Mouse (Mus musculus) embryonic facial prominence, embryonic 10.5 days (tissue): ENCODE measurements at regions not wholly inside any gene's neighbourhood (a gene's known extent, or its start where the extent isn't known, plus 50 kb on each side); places are given as distances from the start of the nearest gene placed in this dataset.
A peak's percentile ranks its signal among the peaks of the same experiment; 100 is the strongest.

ENCODE experiments used
- DNase-seq: peaks from one replicate; pipeline ENCODE4 v3.0.0-alpha.2; 2017; ENCODE audit warnings: low spot score
- H3K27ac ChIP-seq: fragments of 300-500 bp; sonication (generic); replicated peaks from 2 replicates; pipeline ENCODE4 v1.5.1; 2016; ENCODE audit warnings: mild to moderate bottlenecking
- H3K27me3 ChIP-seq: fragments of 300-500 bp; sonication (generic); replicated peaks from 2 replicates; pipeline ENCODE4 v1.6.1; 2016; ENCODE audit warnings: low read depth, mild to moderate bottlenecking; ENCODE audit not compliant: poor library complexity, severe bottlenecking
- H3K36me3 ChIP-seq: fragments of 300-500 bp; sonication (generic); replicated peaks from 2 replicates; pipeline ENCODE4 v1.6.1; 2016; ENCODE audit warnings: mild to moderate bottlenecking, moderate library complexity
- H3K4me1 ChIP-seq: fragments of 300-500 bp; sonication (generic); 2 replicates; pipeline ENCODE4 v1.6.1; 2016
- H3K4me3 ChIP-seq: fragments of 300-500 bp; sonication (generic); 2 replicates; pipeline ENCODE4 v1.5.1; 2016; ENCODE audit warnings: mild to moderate bottlenecking, moderate library complexity
- H3K9me3 ChIP-seq: fragments of 300-500 bp; sonication (generic); 2 replicates; pipeline ENCODE4 v1.6.1; 2016; ENCODE audit warnings: mild to moderate bottlenecking
- WGBS: fragments of 180-500 bp; shearing (Covaris S2); methylation state at CpG from one replicate; pipeline ENCODE4 v1.1.7; 2016; 5-methylcytosine and 5-hydroxymethylcytosine counted together

GRCm38 (mm10) chr1:33031991-33032390, 484.9 kb upstream of the Gm5415 start:
- no peaks in the 10 kb centered on the region for H3K4me1 ChIP-seq
- WGBS = 80% methylated on average over 3 of the region's 3 CpGs
- no peak for DNase-seq
- no peak overlapping the region for H3K27ac ChIP-seq
- H3K27me3 ChIP-seq = no peaks in the 10 kb centered on the region
- no peaks in the 10 kb centered on the region for H3K9me3 ChIP-seq
- H3K36me3 ChIP-seq = no peaks in the 10 kb centered on the region
- H3K4me3 ChIP-seq = no peak overlapping the region

GRCm38 (mm10) chr1:33026683-33027415, 479.8 kb upstream of the Gm5415 start:
- H3K9me3 ChIP-seq = no peaks in the 10 kb centered on the region
- H3K36me3 ChIP-seq = no peaks in the 10 kb centered on the region
- no peaks in the 10 kb centered on the region for H3K4me1 ChIP-seq
- no peak overlapping the region for H3K27ac ChIP-seq
- no peak overlapping the region for H3K4me3 ChIP-seq
- DNase-seq = no peak
- H3K27me3 ChIP-seq = no peaks in the 10 kb centered on the region
- WGBS = 49% methylated on average over 8 of the region's 8 CpGs

- Histone ChIP-seq H3K4me1 (no peaks in the 10 kb centered on the region), H3K27ac (no peak overlapping the region), H3K36me3 (no peaks in the 10 kb centered on the region), H3K27me3 (no peaks in the 10 kb centered on the region), H3K9me3 (no peaks in the 10 kb centered on the region), H3K4me3 (no peak overlapping the region)
- WGBS = 69% methylated on average over 7 of the region's 7 CpGs
- no peak for DNase-seq
Measured at GRCm38 (mm10) chr1:33025379-33025778, 478.3 kb upstream of the Gm5415 start.

- no peak overlapping the region for H3K4me3 ChIP-seq
- H3K27me3 ChIP-seq = no peaks in the 10 kb centered on the region
- no peaks in the 10 kb centered on the region for H3K4me1 ChIP-seq
- DNase-seq = no peak
- no peaks in the 10 kb centered on the region for H3K9me3 ChIP-seq
- no peak overlapping the region for H3K27ac ChIP-seq
- H3K36me3 ChIP-seq = no peaks in the 10 kb centered on the region
- 80% methylated on average over 4 of the region's 4 CpGs for WGBS
Measured at GRCm38 (mm10) chr1:33022852-33023251, 475.8 kb upstream of the Gm5415 start.

- no peaks in the 10 kb centered on the region for H3K36me3 ChIP-seq
- H3K4me3 ChIP-seq = no peak overlapping the region
- WGBS = 94% methylated on average over 3 of the region's 3 CpGs
- H3K27me3 ChIP-seq = no peaks in the 10 kb centered on the region
- no peak for DNase-seq
- H3K4me1 ChIP-seq = no peaks in the 10 kb centered on the region
- no peaks in the 10 kb centered on the region for H3K9me3 ChIP-seq
- H3K27ac ChIP-seq = no peak overlapping the region
Measured at GRCm38 (mm10) chr1:33003992-33004391, 456.9 kb upstream of the Gm5415 start.

GRCm38 (mm10) chr1:32964957-32965356, 417.9 kb upstream of the Gm5415 start:
- Histone ChIP-seq H3K27ac (no peak overlapping the region), H3K36me3 (no peaks in the 10 kb centered on the region), H3K4me1 (no peaks in the 10 kb centered on the region), H3K9me3 (no peaks in the 10 kb centered on the region), H3K4me3 (no peak overlapping the region), H3K27me3 (no peaks in the 10 kb centered on the region)
- peak; percentile 13 for DNase-seq
- WGBS = 64% methylated on average over 3 of the region's 3 CpGs

- Histone ChIP-seq H3K4me1 (no peaks in the 10 kb centered on the region), H3K27ac (no peak overlapping the region), H3K4me3 (no peak overlapping the region), H3K27me3 (no peaks in the 10 kb centered on the region), H3K9me3 (no peaks in the 10 kb centered on the region), H3K36me3 (no peaks in the 10 kb centered on the region)
- no peak for DNase-seq
- WGBS = 88% methylated on average over 6 of the region's 6 CpGs
Measured at GRCm38 (mm10) chr1:32959316-32959715, 412.2 kb upstream of the Gm5415 start.

GRCm38 (mm10) chr1:32946254-32946653, 399.2 kb upstream of the Gm5415 start:
- Histone ChIP-seq H3K4me3 (no peak overlapping the region), H3K9me3 (no peaks in the 10 kb centered on the region), H3K36me3 (no peaks in the 10 kb centered on the region), H3K4me1 (no peaks in the 10 kb centered on the region), H3K27me3 (no peaks in the 10 kb centered on the region), H3K27ac (no peak overlapping the region)
- DNase-seq = no peak
- 84% methylated on average over 4 of the region's 4 CpGs for WGBS

GRCm38 (mm10) chr1:32930381-32930780, 383.3 kb upstream of the Gm5415 start:
- Histone ChIP-seq H3K4me3 (no peak overlapping the region), H3K27ac (no peak overlapping the region), H3K27me3 (no peaks in the 10 kb centered on the region), H3K4me1 (no peaks in the 10 kb centered on the region), H3K36me3 (no peaks in the 10 kb centered on the region), H3K9me3 (no peaks in the 10 kb centered on the region)
- WGBS = 77% methylated on average over 3 of the region's 3 CpGs
- DNase-seq = no peak

GRCm38 (mm10) chr1:32902437-32902836, 355.3 kb upstream of the Gm5415 start:
- H3K4me1 ChIP-seq = no peaks in the 10 kb centered on the region
- H3K4me3 ChIP-seq = no peak overlapping the region
- DNase-seq = no peak
- H3K9me3 ChIP-seq = no peaks in the 10 kb centered on the region
- H3K36me3 ChIP-seq = no peaks in the 10 kb centered on the region
- no peak overlapping the region for H3K27ac ChIP-seq
- no peaks in the 10 kb centered on the region for H3K27me3 ChIP-seq

- Histone ChIP-seq H3K9me3 (no peaks in the 10 kb centered on the region), H3K4me1 (no peaks in the 10 kb centered on the region), H3K36me3 (no peaks in the 10 kb centered on the region)
Measured at GRCm38 (mm10) chr1:32887728-32888127, 340.6 kb upstream of the Gm5415 start.

GRCm38 (mm10) chr1:32872920-32873319, 325.8 kb upstream of the Gm5415 start:
- Histone ChIP-seq H3K4me1 (no peaks in the 10 kb centered on the region), H3K4me3 (no peak overlapping the region), H3K9me3 (no peaks in the 10 kb centered on the region), H3K27ac (no peak overlapping the region), H3K27me3 (no peaks in the 10 kb centered on the region), H3K36me3 (no peaks in the 10 kb centered on the region)
- no peak for DNase-seq
- 85% methylated on average over 8 of the region's 8 CpGs for WGBS

More at GRCm38 (mm10) chr1:32887728-32888127, 340.6 kb upstream of the Gm5415 start:
- no peak for DNase-seq
- H3K27ac ChIP-seq = no peak overlapping the region
- H3K27me3 ChIP-seq = no peaks in the 10 kb centered on the region
- no peak overlapping the region for H3K4me3 ChIP-seq

- Histone ChIP-seq H3K36me3 (no peaks in the 10 kb centered on the region), H3K27me3 (no peaks in the 10 kb centered on the region), H3K4me1 (no peaks in the 10 kb centered on the region), H3K9me3 (no peaks in the 10 kb centered on the region), H3K4me3 (no peak overlapping the region), H3K27ac (no peak overlapping the region)
- 86% methylated on average over 1 of the region's 1 CpGs for WGBS
- DNase-seq = no peak
Measured at GRCm38 (mm10) chr1:32866111-32866510, 319.0 kb upstream of the Gm5415 start.
